Mouse (Mus musculus): ENCODE data around the gene Sox14. TPM values are rescaled to one million over a fixed set of nuclear protein-coding genes. Genes with fewer than 3 reads are reported as not detected.

Gene Sox14
- not detected in 2 replicates for polyA plus RNA-seq (2012; rRNA removed)

- H3K27me3 ChIP-seq (replicated peaks; ENCODE audit: control insufficient read depth, insufficient read depth, low read length): peaks cover 3% of the 10 kb centered on the region; the same call in 1 of the 2 replicates
- DNase-seq: no peak
- H3K27ac ChIP-seq (ENCODE audit: insufficient read depth, low read depth, low read length): no peak within 1 kb of the TSS
- H3K36me3 ChIP-seq (ENCODE audit: control insufficient read depth, insufficient read depth, low read length): no peaks in the 10 kb centered on the region
- TF ChIP-seq POLR2A (IDR thresholded peaks at IDR 0.05; ENCODE audit: low read depth, low read length): no peak
- no peak for TF ChIP-seq CTCF (conservative IDR thresholded peaks at IDR 0.05; ENCODE audit: insufficient read depth, insufficient read length, low read depth, low read length)
- no peak within 1 kb of the TSS for H3K4me3 ChIP-seq (ENCODE audit: insufficient read depth, low read depth, low read length)
- no peaks in the 10 kb centered on the region for H3K4me1 ChIP-seq (ENCODE audit: control insufficient read depth, insufficient read depth, low read length)
- under 1% methylated on average over 47 of the region's 47 CpGs for WGBS
Observed at GRCm38 (mm10) chr9:99875618-99876372, at the start of gene Sox14. Gene Sox14 (minus strand): TSS chr9:99876170.

DNA sequence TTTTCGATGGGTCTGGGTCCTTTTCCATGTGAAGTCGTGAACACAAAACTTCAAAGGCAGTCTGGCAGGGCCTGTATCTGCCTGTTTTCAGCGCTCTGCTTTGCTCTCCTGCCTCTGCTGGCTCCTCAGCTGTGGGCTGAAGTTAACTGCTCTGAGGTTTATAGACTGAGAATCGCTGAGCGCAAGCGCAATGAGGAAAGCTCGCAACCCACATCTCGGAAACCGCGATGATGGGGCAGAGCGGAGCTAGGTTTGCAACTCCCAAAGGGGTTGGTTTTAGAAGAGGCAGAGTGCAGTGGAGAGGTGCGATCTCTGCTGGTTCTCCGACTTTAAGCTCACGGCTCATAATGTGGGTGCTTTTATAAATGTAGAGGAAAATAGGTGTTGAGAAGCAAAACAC lies 3.3 kb upstream of the Sox14 start:
- Histone ChIP-seq H3K27me3 (replicated peaks; ENCODE audit: control insufficient read depth, insufficient read depth, low read length) (peaks cover 2% of the 10 kb centered on the region; the same call in 1 of the 2 replicates), H3K4me3 (ENCODE audit: insufficient read depth, low read depth, low read length) (no peak overlapping the region), H3K4me1 (ENCODE audit: control insufficient read depth, insufficient read depth, low read length) (no peaks in the 10 kb centered on the region), H3K36me3 (ENCODE audit: control insufficient read depth, insufficient read depth, low read length) (no peaks in the 10 kb centered on the region), H3K27ac (ENCODE audit: insufficient read depth, low read depth, low read length) (no peak overlapping the region)
- DNase-seq: no peak
- WGBS: 3% methylated on average over 14 of the region's 14 CpGs
- TF ChIP-seq POLR2A (IDR thresholded peaks at IDR 0.05; ENCODE audit: low read depth, low read length) (no peak), CTCF (conservative IDR thresholded peaks at IDR 0.05; ENCODE audit: insufficient read depth, insufficient read length, low read depth, low read length) (no peak)

GRCm38 (mm10) chr9:99878588-99878987 lies 2.6 kb upstream of the Sox14 start:
- H3K36me3 ChIP-seq (ENCODE audit: control insufficient read depth, insufficient read depth, low read length): no peaks in the 10 kb centered on the region

DNA sequence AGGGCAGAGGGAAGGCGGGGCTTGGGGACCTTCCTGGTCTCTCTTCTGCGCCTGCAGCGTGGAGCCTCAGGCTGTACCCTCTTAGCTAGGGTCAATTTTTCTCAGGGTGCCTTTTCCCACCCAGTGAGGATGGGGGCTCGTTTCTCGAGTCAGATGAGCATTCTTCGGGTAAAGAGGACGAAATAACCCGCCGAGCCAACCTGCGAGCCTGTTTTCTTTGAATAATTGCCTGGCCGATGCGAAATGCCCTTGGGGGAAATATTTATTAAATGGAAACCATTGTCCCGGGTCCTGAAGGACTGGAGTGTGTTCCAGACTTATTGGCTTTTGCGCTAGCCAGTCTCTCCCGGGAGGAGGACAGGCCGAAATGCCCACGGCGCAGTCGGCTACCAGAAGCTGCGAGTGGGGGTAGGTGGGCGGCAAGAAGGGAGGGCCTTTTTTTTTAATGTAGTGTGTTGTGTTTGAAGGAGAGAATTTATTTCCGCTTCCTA lies 1.1 kb upstream of the Sox14 start:
- peaks cover 2% of the 10 kb centered on the region; the same call in 1 of the 2 replicates for H3K27me3 ChIP-seq (replicated peaks; ENCODE audit: control insufficient read depth, insufficient read depth, low read length)

More at GRCm38 (mm10) chr9:99878588-99878987, 2.6 kb upstream of the Sox14 start:
- WGBS: 6% methylated on average over 5 of the region's 5 CpGs
- no peak overlapping the region for H3K27ac ChIP-seq (ENCODE audit: insufficient read depth, low read depth, low read length)
- H3K4me3 ChIP-seq (ENCODE audit: insufficient read depth, low read depth, low read length): no peak overlapping the region
- peaks cover 2% of the 10 kb centered on the region; the same call in 1 of the 2 replicates for H3K27me3 ChIP-seq (replicated peaks; ENCODE audit: control insufficient read depth, insufficient read depth, low read length)
- H3K4me1 ChIP-seq (ENCODE audit: control insufficient read depth, insufficient read depth, low read length): no peaks in the 10 kb centered on the region
- no peak for DNase-seq
- TF ChIP-seq CTCF (conservative IDR thresholded peaks at IDR 0.05; ENCODE audit: insufficient read depth, insufficient read length, low read depth, low read length): no peak
- TF ChIP-seq POLR2A (IDR thresholded peaks at IDR 0.05; ENCODE audit: low read depth, low read length): no peak

GRCm38 (mm10) chr9:99876373-99877055 lies 544 bp upstream of the Sox14 start:
- H3K4me3 ChIP-seq (ENCODE audit: insufficient read depth, low read depth, low read length): no peak overlapping the region

More for the DNA sequence above, 1.1 kb upstream of the Sox14 start:
- Histone ChIP-seq H3K4me1 (ENCODE audit: control insufficient read depth, insufficient read depth, low read length) (no peaks in the 10 kb centered on the region), H3K36me3 (ENCODE audit: control insufficient read depth, insufficient read depth, low read length) (no peaks in the 10 kb centered on the region), H3K4me3 (ENCODE audit: insufficient read depth, low read depth, low read length) (no peak overlapping the region), H3K27ac (ENCODE audit: insufficient read depth, low read depth, low read length) (no peak overlapping the region)
- 5% methylated on average over 22 of the region's 22 CpGs for WGBS
- DNase-seq: no peak
- TF ChIP-seq POLR2A (IDR thresholded peaks at IDR 0.05; ENCODE audit: low read depth, low read length) (no peak), CTCF (conservative IDR thresholded peaks at IDR 0.05; ENCODE audit: insufficient read depth, insufficient read length, low read depth, low read length) (no peak)

GRCm38 (mm10) chr9:99874735-99875617 lies 994 bp downstream of the Sox14 start:
- no peaks in the 10 kb centered on the region for H3K36me3 ChIP-seq (ENCODE audit: control insufficient read depth, insufficient read depth, low read length)
- H3K27ac ChIP-seq (ENCODE audit: insufficient read depth, low read depth, low read length): no peak overlapping the region
- peaks cover 7% of the 10 kb centered on the region; the same call in 1 of the 2 replicates for H3K27me3 ChIP-seq (replicated peaks; ENCODE audit: control insufficient read depth, insufficient read depth, low read length)
- H3K4me1 ChIP-seq (ENCODE audit: control insufficient read depth, insufficient read depth, low read length): no peaks in the 10 kb centered on the region
- TF ChIP-seq POLR2A (IDR thresholded peaks at IDR 0.05; ENCODE audit: low read depth, low read length) (no peak), CTCF (conservative IDR thresholded peaks at IDR 0.05; ENCODE audit: insufficient read depth, insufficient read length, low read depth, low read length) (no peak)
- no peak for DNase-seq
- WGBS: 2% methylated on average over 52 of the region's 52 CpGs
- H3K4me3 ChIP-seq (ENCODE audit: insufficient read depth, low read depth, low read length): no peak overlapping the region

More at GRCm38 (mm10) chr9:99876373-99877055, 544 bp upstream of the Sox14 start:
- Histone ChIP-seq H3K27me3 (replicated peaks; ENCODE audit: control insufficient read depth, insufficient read depth, low read length) (peaks cover 3% of the 10 kb centered on the region; the same call in 1 of the 2 replicates), H3K36me3 (ENCODE audit: control insufficient read depth, insufficient read depth, low read length) (no peaks in the 10 kb centered on the region), H3K4me1 (ENCODE audit: control insufficient read depth, insufficient read depth, low read length) (no peaks in the 10 kb centered on the region), H3K27ac (ENCODE audit: insufficient read depth, low read depth, low read length) (no peak overlapping the region)
- WGBS: 2% methylated on average over 25 of the region's 25 CpGs
- no peak for DNase-seq
- TF ChIP-seq POLR2A (IDR thresholded peaks at IDR 0.05; ENCODE audit: low read depth, low read length): no peak
- TF ChIP-seq CTCF (conservative IDR thresholded peaks at IDR 0.05; ENCODE audit: insufficient read depth, insufficient read length, low read depth, low read length): no peak
